Mouse (Mus musculus): ENCODE results near the gene Trim26.

Trim26 gene

GRCm38 (mm10) chr17:36899376-36899775 lies 62.4 kb downstream of the Trim26 start:
- no peak for DNase-seq (ENCODE audit: low spot score)

- no peak for DNase-seq (ENCODE audit: low spot score)
Observed at GRCm38 (mm10) chr17:36900001-36900400, 63.1 kb downstream of the Trim26 start.

- no peak for DNase-seq (ENCODE audit: low spot score)
Observed at GRCm38 (mm10) chr17:36900691-36901090, 63.8 kb downstream of the Trim26 start.

GRCm38 (mm10) chr17:36903651-36904050 lies 66.7 kb downstream of the Trim26 start:
- DNase-seq (ENCODE audit: low spot score), result no peak

DNA sequence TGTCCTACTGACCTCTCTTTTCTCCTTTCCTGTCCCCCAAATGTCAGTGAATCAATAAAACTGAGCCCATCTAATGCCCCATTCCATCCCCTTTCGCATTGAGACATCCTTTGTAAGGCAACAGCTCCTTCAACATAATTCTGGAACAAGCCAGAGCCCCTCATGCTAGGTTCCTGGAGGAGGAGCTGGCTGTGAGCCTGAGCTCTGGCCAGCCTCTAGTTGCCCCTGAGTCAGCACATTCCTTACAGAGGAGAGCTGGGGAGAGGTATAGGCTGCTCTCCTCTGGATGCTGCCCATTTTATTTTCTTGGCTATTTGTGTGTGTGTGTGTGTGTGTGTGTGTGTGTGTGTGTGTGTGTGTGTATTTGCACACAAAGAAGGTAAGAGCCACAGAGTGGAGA lies 71.3 kb downstream of the Trim26 start:
- DNase-seq (ENCODE audit: low spot score), result no peak

Data from ovary, postnatal 10 days (tissue).